Mouse (Mus musculus) frontal cortex, postnatal 36 days (tissue): Measurements from ENCODE around the gene 3110082J24Rik.
"Not testable (repeated sequence)": the region's sequence is repeated elsewhere in the genome, so short reads cannot be mapped to it uniquely, and the experiment has no call there.

Experiments
- DNase-seq, 2 experiments: peaks; one replicate each; pipeline ENCODE4 v3.0.0; 2022; ENCODE audit warnings: low spot score in 2 of 2

3110082J24Rik gene

DNA sequence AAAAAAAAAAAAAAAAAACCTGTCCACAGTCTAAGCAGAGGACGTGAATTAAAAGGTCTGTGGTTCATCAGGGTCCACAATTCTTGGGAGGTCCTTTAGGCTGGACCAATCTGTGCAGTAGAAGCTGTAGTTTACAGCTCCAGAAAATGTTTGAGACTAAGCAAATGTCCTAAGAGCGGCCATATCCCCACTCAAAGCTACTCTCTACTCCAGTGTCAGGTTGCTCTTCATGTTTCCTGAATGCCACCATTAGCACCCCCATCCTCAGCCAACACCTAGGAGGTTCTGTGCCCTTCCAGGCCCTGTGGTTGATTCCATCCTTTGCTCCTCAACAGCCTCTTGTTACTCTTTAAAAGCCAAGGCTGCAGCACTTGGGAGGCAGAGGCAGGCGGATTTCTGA is 33.5 kb downstream of the 3110082J24Rik start:
- DNase-seq: no peak

- no peak for DNase-seq
These were observed 34.2 kb downstream of the 3110082J24Rik start for GRCm38 (mm10) chr5:30071677-30072076.

DNA sequence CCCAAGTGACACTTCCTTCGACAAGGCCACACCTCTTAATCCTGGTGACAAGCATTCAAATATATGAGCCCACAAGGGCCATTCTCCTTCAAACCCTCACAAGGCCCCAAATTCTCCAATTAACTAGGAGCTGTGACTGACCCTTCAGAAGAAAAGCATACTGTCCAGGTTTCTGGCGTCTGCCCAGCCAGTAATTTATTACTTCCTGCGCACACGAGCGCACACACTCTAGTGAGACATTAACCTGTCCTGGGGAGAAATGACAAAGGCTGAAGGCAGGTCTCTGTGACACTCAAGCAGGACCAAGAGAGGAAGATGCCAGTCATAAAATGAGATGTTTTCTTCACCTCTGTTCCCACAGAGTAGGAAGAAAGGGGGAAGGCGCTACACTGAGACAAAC is 38.2 kb downstream of the 3110082J24Rik start:
- no peak for DNase-seq

DNA sequence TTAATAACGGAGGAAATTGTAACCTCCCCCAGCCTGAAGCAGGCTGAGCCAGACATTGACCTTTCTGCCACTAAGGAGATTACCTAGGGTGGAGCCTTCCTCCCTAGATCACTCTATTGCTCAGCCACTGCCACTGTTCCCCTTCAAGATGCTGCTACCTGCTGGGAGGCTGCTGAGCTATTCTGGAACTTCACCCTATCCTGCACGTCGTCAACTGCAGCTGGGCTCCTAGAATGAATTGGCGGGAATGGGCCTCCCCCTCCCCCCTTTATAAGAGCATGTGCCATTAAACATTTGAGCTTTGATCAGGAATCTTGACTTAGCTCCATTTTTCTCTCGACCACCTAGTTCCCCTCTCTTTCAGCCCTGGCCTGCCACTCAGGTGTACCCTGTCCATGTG is 46.3 kb downstream of the 3110082J24Rik start:
- not testable (repeated sequence) for DNase-seq

DNA sequence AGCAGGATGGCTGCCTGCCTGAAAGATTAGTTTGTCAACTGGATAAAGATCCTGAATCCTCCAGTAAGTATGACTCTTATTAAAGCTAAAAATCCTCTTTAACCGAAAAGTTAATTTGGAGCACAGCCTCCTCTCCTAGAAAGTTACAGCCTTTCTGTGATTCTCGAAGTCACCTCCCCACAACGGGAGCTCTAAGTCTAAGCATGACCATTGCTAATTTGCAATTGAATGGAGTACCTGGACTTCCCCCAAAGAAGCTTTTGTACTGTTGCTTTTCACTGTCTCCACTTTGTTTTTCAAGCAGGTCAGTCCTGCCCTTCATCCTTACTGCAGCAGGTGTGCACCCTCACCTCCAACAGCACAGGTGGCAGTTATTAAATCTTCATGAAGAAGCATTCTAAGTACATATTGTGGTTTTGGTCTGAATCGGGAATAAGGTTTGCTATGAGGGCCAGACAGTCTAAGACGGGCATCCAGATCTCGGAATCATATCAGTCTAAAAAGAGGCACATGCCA is 47.6 kb downstream of the 3110082J24Rik start:
- no peak for DNase-seq
